Mouse (Mus musculus): ENCODE measurements at regions not wholly inside any gene's neighbourhood (a gene's known extent, or its start where the extent isn't known, plus 50 kb on each side); places are given as distances from the start of the nearest gene placed in this dataset.

- TF ChIP-seq CTCF (IDR thresholded peaks at IDR 0.05; ENCODE audit: insufficient read depth, low read length) (no peak), POLR2A (IDR thresholded peaks at IDR 0.05; ENCODE audit: borderline replicate concordance, extremely low read depth, low read depth, low read length) (no peak)
These were observed 99.5 kb downstream of the Plxna1 start for GRCm38 (mm10) chr6:89262958-89263357.
